Mouse (Mus musculus) G1E-ER4 (cell line): Measurements from ENCODE around the gene Ces1a. TPM values are rescaled to one million over a fixed set of nuclear protein-coding genes. Genes with fewer than 3 reads are reported as not detected.

ENCODE experiments used
- GATA1 ChIP-seq: IDR thresholded peaks from one replicate; pipeline ENCODE4 v1.8.0; 2012; ENCODE audit warnings: low read length, inconsistent platforms
- polyA plus RNA-seq: library from polyadenylated mRNA; stranded (reverse); fragments of >175 nt; gene quantifications from 2 replicates; pipeline ENCODE4 v1.2.3, GENCODE M21; 2012

Ces1a gene
- not detected in 2 replicates for polyA plus RNA-seq

GRCm38 (mm10) chr8:93048092-93048491 is at the start of gene Ces1a:
Gene Ces1a (minus strand): TSS chr8:93048192.
- TF ChIP-seq GATA1, result no peak

- TF ChIP-seq GATA1, result no peak
Measured at GRCm38 (mm10) chr8:93095376-93095775, 47.4 kb upstream of the Ces1a start.

- TF ChIP-seq GATA1, result no peak
Measured at GRCm38 (mm10) chr8:93091324-93091723, 43.3 kb upstream of the Ces1a start.

- no peak for TF ChIP-seq GATA1
Measured at GRCm38 (mm10) chr8:93088686-93089122, 40.7 kb upstream of the Ces1a start.

GRCm38 (mm10) chr8:93088193-93088592 is 40.2 kb upstream of the Ces1a start:
- TF ChIP-seq GATA1, result no peak

- no peak for TF ChIP-seq GATA1
Measured at GRCm38 (mm10) chr8:93079887-93080286, 31.9 kb upstream of the Ces1a start, which contains the start of gene Ces1b. Gene Ces1b (minus strand): TSS chr8:93080017.

GRCm38 (mm10) chr8:93075251-93075650 is 27.3 kb upstream of the Ces1a start:
- no peak for TF ChIP-seq GATA1

- TF ChIP-seq GATA1, result no peak
Measured at GRCm38 (mm10) chr8:93063416-93064117, 15.6 kb upstream of the Ces1a start.

- no peak for TF ChIP-seq GATA1
Measured at GRCm38 (mm10) chr8:93059185-93059584, 11.2 kb upstream of the Ces1a start.

- TF ChIP-seq GATA1, result no peak
Measured at GRCm38 (mm10) chr8:93055238-93055637, 7.2 kb upstream of the Ces1a start.

GRCm38 (mm10) chr8:93048510-93049416 is 771 bp upstream of the Ces1a start:
- TF ChIP-seq GATA1, result no peak

- TF ChIP-seq GATA1, result no peak
Measured at GRCm38 (mm10) chr8:93043083-93043482, 4.9 kb downstream of the Ces1a start.

GRCm38 (mm10) chr8:93040776-93041567 is 7.0 kb downstream of the Ces1a start:
- no peak for TF ChIP-seq GATA1

GRCm38 (mm10) chr8:93040256-93040655 is 7.7 kb downstream of the Ces1a start:
- TF ChIP-seq GATA1, result no peak

- no peak for TF ChIP-seq GATA1
Measured at GRCm38 (mm10) chr8:93038831-93039230, 9.2 kb downstream of the Ces1a start.

GRCm38 (mm10) chr8:93030664-93031063 is 17.3 kb downstream of the Ces1a start:
- no peak for TF ChIP-seq GATA1

- TF ChIP-seq GATA1, result no peak
Measured at GRCm38 (mm10) chr8:93021738-93022137, 26.3 kb downstream of the Ces1a start.
